Comparison of ENCODE assay signal across 11 mouse cellular contexts in genomic region chr1:39006830-39007829, GRCm38 (mm10). TPM values are rescaled to one million over a fixed set of nuclear protein-coding genes. Genes with fewer than 3 reads are reported as not detected.
DNase-seq lines count a peak whose midpoint lies in the region; ATAC-seq lines count a peak whose summit lies in the region.
"Had no signal": no experiment of that assay in that cellular context is flagged by ENCODE, and none has a peak within 500 bp of the region (broad histone marks: within the 10 kb centered on the region; RNA-seq: fewer than 3 reads in every experiment).

No protein-coding gene starts in this region.

- peak overlapping the region; percentile 33 for H3K4me2 ChIP-seq in heart, embryonic 13.5 days
- no peak overlapping the region for H3K4me2 ChIP-seq in forebrain, embryonic 14.5 days (ENCODE audit: low read length)
- H3K4me2 ChIP-seq: limb, embryonic 12.5 days had no signal

- no peak for ATAC-seq in heart, embryonic 13.5 days (ENCODE audit: extremely low read depth, insufficient number of reproducible peaks, low FRiP score, low TSS enrichment)
- ATAC-seq in forebrain, embryonic 14.5 days: no peak; the same call in 1 of the 2 replicates

- peak overlapping the region; percentile 28; the same call in 1 of the 2 replicates for H3K9ac ChIP-seq in heart, embryonic 13.5 days
- no peak overlapping the region for H3K9ac ChIP-seq in forebrain, embryonic 14.5 days (ENCODE audit: low read length)
- H3K9ac ChIP-seq: limb, embryonic 12.5 days had no signal

- H3K27ac ChIP-seq in heart, embryonic 13.5 days (replicated peaks): peak overlapping the region; percentile 82
- no peak overlapping the region for H3K27ac ChIP-seq in forebrain, embryonic 14.5 days (ENCODE audit: low read depth, low read length)
- H3K27ac ChIP-seq: limb, embryonic 12.5 days had no signal

- no peaks in the 10 kb centered on the region for H3K36me3 ChIP-seq in heart, embryonic 13.5 days
- H3K36me3 ChIP-seq in forebrain, embryonic 14.5 days (ENCODE audit: control insufficient read depth, insufficient read depth, low read length): no peaks in the 10 kb centered on the region
- H3K36me3 ChIP-seq: limb, embryonic 12.5 days had no signal

- peaks cover 13% of the 10 kb centered on the region for H3K4me1 ChIP-seq in heart, embryonic 13.5 days
- H3K4me1 ChIP-seq in forebrain, embryonic 14.5 days (ENCODE audit: control insufficient read depth, insufficient read depth, low read length): no peaks in the 10 kb centered on the region

- H3K27me3 ChIP-seq in heart, embryonic 13.5 days (replicated peaks): 0 out of 2 replicates have a peak, but pooled peaks cover 5% of the 10 kb centered on the region
- no peaks in the 10 kb centered on the region for H3K27me3 ChIP-seq in forebrain, embryonic 14.5 days (replicated peaks; ENCODE audit: control insufficient read depth, insufficient read depth, low read length)
- H3K27me3 ChIP-seq: limb, embryonic 12.5 days had no signal

- DNase-seq in heart, adult 11 months: no peak
- DNase-seq in R1 (ENCODE audit: low read depth, low spot score): peak; percentile 32
- DNase-seq in forebrain, embryonic 14.5 days (ENCODE audit: low spot score): peak; percentile 46
- DNase-seq in mesoderm, embryonic 11.5 days (ENCODE audit: low read depth, low spot score): peak; percentile 29
- no peak for DNase-seq in left cerebral cortex, adult 11 months (ENCODE audit: low spot score)
- no peak for DNase-seq in embryo, embryonic 10 days (ENCODE audit: low spot score)
- DNase-seq in urinary bladder, postnatal 36 days (ENCODE audit: low spot score in 2 of 2): no peak
- DNase-seq: kidney, adult 2 months had no signal

- no peaks in the 10 kb centered on the region for H3K9me3 ChIP-seq in heart, embryonic 13.5 days
- H3K9me3 ChIP-seq in forebrain, embryonic 14.5 days (replicated peaks; ENCODE audit: control insufficient read depth, low read length): no peaks in the 10 kb centered on the region
- H3K9me3 ChIP-seq: limb, embryonic 12.5 days had no signal

- H3K4me3 ChIP-seq in heart, embryonic 13.5 days: no peak overlapping the region
- no peak overlapping the region for H3K4me3 ChIP-seq in forebrain, embryonic 14.5 days (ENCODE audit: low read depth, low read length)
- H3K4me3 ChIP-seq: erythroblast, embryonic 14.5 days; limb, embryonic 12.5 days had no signal

- WGBS in heart, embryonic 13.5 days: 40% methylated on average over 11 of the region's 11 CpGs
- WGBS in forebrain, embryonic 14.5 days: 46% methylated on average over 11 of the region's 11 CpGs

RNA-seq across cellular contexts. Expression of gene Pdcl3, which starts 21.7 kb away (rescaled TPM):
- polyA plus RNA-seq in heart, embryonic 13.5 days (2015; fragmentation: Nextera tagmentation; extraction: Ambion mirVana): 126 and 144 TPM in 2 replicates
- 156 and 168 TPM in 2 replicates for polyA plus RNA-seq in forebrain, embryonic 14.5 days (2014; fragmentation: Nextera tagmentation; extraction: Ambion mirVana)

Comparison
In these comparisons a context has a peak if more than half of its experiments do, and no peak if none do; other contexts are left out.
1. DNase-seq: peak in R1 (single experiment), forebrain, embryonic 14.5 days (single experiment) and mesoderm, embryonic 11.5 days (single experiment); none in heart, adult 11 months (single experiment), left cerebral cortex, adult 11 months (single experiment), embryo, embryonic 10 days (single experiment) and urinary bladder, postnatal 36 days (0 of 2).